Mouse (Mus musculus) frontal cortex, postnatal 10 days (tissue): ENCODE measurements at regions not wholly inside any gene's neighbourhood (a gene's known extent, or its start where the extent isn't known, plus 50 kb on each side); places are given as distances from the start of the nearest gene placed in this dataset.

Experiments
- DNase-seq, 2 experiments: peaks; one replicate each; pipeline ENCODE4 v3.0.0; 2022; ENCODE audit warnings: low spot score in 2 of 2, mixed read lengths in 1 of 2

- no peak for DNase-seq
Observed at GRCm38 (mm10) chr4:119018573-119018972, 57.2 kb downstream of the Lao1 start.

GRCm38 (mm10) chr4:119019013-119019781, 57.8 kb downstream of the Lao1 start:
- no peak for DNase-seq

GRCm38 (mm10) chr4:119022338-119022737, 61.0 kb downstream of the Lao1 start:
- no peak for DNase-seq

GRCm38 (mm10) chr4:119026237-119026861, 65.0 kb downstream of the Lao1 start:
- DNase-seq, result no peak

GRCm38 (mm10) chr4:119028208-119028821, 66.9 kb downstream of the Lao1 start:
- no peak for DNase-seq

- DNase-seq, result no peak
Observed at GRCm38 (mm10) chr4:119029091-119029490, 67.7 kb downstream of the Lao1 start.

GRCm38 (mm10) chr4:119029735-119030134, 68.4 kb downstream of the Lao1 start:
- DNase-seq, result no peak

GRCm38 (mm10) chr4:119030865-119031264, 69.5 kb downstream of the Lao1 start:
- DNase-seq, result no peak

GRCm38 (mm10) chr4:119033006-119033405, 71.6 kb downstream of the Lao1 start:
- no peak for DNase-seq

- no peak for DNase-seq
Observed at GRCm38 (mm10) chr4:119036582-119036981, 71.9 kb upstream of the Slc2a1 start.

GRCm38 (mm10) chr4:119040041-119040440, 68.5 kb upstream of the Slc2a1 start:
- DNase-seq, result no peak

GRCm38 (mm10) chr4:119041616-119042015, 66.9 kb upstream of the Slc2a1 start:
- DNase-seq, result no peak

- DNase-seq, result peak in 1 of 2 experiments; percentile 13
Observed at GRCm38 (mm10) chr4:119044005-119044677, 64.4 kb upstream of the Slc2a1 start.

- DNase-seq, result no peak
Observed at GRCm38 (mm10) chr4:119044836-119045235, 63.7 kb upstream of the Slc2a1 start.

- no peak for DNase-seq
Observed at GRCm38 (mm10) chr4:119050867-119051353, 57.6 kb upstream of the Slc2a1 start.

- DNase-seq, result no peak
Observed at GRCm38 (mm10) chr4:119052537-119052936, 56.0 kb upstream of the Slc2a1 start.

GRCm38 (mm10) chr4:119053241-119053640, 55.3 kb upstream of the Slc2a1 start:
- DNase-seq, result no peak

- no peak for DNase-seq
Observed at GRCm38 (mm10) chr4:119053680-119054079, 54.8 kb upstream of the Slc2a1 start.

- no peak for DNase-seq
Observed at GRCm38 (mm10) chr4:119054129-119054528, 54.4 kb upstream of the Slc2a1 start.

GRCm38 (mm10) chr4:119057191-119057590, 51.3 kb upstream of the Slc2a1 start:
- no peak for DNase-seq

- no peak for DNase-seq
Observed at GRCm38 (mm10) chr4:119057826-119058225, 50.7 kb upstream of the Slc2a1 start.
